Mouse (Mus musculus): ENCODE data around the gene Pla1a.
A peak's percentile ranks its signal among the peaks of the same experiment; 100 is the strongest.
"Not testable (repeated sequence)": the region's sequence is repeated elsewhere in the genome, so short reads cannot be mapped to it uniquely, and the experiment has no call there.

The Pla1a gene

GRCm38 (mm10) chr16:38458600-38459280 is 25.8 kb upstream of the Pla1a start:
- peak; percentile 71 for DNase-seq (ENCODE audit: low read depth, low spot score)

GRCm38 (mm10) chr16:38456812-38457567 is 24.0 kb upstream of the Pla1a start:
- no peak for DNase-seq (ENCODE audit: low read depth, low spot score)

GRCm38 (mm10) chr16:38455511-38456418 is 22.8 kb upstream of the Pla1a start, which contains the start of gene Cd80:
TSS of gene Cd80 (plus strand) at chr16:38455561.
- no peak for DNase-seq (ENCODE audit: low read depth, low spot score)

DNA sequence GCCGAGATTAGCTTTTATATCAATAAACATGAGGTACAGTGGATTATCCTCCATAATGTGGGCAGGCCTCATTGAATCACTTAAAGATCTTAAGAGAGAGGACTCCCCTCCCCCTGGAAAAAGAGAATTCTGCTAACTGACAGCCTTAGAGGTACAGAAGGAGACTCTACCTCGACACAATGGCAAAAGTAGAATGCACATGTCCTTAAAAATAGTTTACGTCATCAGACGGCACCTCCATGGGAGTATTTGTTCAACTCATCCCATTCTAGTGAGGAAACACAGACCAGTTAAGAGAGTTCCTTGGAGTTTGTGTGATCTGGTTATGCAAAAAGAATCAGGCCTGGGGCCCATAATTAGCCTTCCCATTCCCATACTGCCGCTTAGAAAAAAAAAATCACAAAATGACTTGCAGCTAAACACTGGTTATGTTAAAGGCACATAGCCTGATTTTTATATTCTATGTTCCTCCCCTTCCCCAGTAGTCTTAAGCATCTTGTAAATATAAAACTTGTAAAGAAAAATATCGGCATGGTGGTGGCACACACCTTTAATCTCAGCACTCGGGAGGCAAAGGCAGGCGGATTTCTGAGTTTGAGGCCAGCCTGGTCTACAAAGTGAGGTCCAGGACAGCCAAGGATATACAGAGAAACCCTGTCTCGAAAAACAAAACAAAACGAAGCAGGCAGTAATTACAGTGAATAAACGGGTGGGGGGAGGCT is 21.7 kb upstream of the Pla1a start:
- no peak for DNase-seq (ENCODE audit: low read depth, low spot score)

- DNase-seq (ENCODE audit: low read depth, low spot score), result no peak
Observed at GRCm38 (mm10) chr16:38453952-38454351, 21.0 kb upstream of the Pla1a start.

- no peak for DNase-seq (ENCODE audit: low read depth, low spot score)
Observed at GRCm38 (mm10) chr16:38453203-38453553, 20.2 kb upstream of the Pla1a start.

DNA sequence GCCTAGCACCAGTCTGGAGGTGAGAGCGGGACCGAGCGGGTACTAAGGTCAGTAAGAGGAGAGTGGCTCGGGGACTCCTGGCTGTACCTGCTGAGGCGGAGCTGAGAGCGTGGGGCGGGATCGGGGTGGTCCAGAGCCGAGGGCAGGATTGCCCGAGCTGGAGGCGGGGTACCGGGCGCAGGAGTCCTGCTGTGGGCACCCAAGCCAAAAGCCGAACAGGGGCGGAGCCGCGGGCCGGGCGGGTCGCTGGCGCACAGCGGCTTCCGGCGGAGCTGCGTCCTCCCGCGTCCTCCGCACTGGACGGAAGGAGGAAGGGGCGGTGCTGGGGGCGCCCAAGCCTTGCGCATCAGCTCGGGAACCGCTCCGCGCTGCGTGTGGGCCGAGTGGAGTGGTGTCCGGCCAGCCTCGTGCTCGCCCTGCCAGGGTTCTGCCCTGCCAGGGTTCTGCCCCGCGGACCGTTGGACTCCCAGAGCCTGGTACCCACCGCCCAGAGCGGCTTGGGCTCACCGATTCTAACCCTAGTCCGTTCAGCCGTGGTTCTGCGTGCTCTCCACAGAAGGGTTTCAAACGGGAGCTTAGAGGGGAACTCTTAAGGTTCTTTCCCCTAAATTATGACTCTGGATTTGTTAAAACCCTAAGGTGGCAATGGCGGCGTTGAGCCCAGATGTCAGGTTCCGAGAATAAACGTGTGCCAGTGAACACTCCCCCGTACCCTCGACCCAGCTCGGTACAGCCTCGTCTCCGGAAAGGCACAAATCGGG is 19.7 kb upstream of the Pla1a start, which contains the start of gene Adprh:
Adprh (minus strand) TSS at position 262 of the 761 bp plus-strand sequence.
- peak; percentile 46 for DNase-seq (ENCODE audit: low read depth, low spot score)

- no peak for DNase-seq (ENCODE audit: low read depth, low spot score)
Observed at GRCm38 (mm10) chr16:38451421-38452205, 18.7 kb upstream of the Pla1a start.

DNA sequence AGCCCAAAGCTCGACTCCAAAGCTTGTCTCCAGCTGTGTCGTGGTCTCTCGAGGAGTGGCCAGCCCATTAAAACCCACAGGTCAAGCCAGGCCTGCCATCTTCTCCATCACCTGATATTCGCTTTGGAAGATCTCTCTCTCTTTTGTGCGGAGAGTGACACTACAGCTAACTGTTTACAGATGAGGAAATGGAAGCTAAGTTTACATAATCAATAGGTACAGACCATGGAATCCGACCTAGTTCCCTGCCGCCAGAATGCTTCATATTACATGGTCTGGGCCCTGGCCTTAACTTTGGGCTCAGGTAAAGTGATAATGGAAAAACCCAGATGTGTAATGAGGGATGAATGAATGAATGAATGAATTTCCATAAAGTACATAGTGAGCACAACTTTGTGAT is 17.8 kb upstream of the Pla1a start:
- DNase-seq (ENCODE audit: low read depth, low spot score), result no peak

DNA sequence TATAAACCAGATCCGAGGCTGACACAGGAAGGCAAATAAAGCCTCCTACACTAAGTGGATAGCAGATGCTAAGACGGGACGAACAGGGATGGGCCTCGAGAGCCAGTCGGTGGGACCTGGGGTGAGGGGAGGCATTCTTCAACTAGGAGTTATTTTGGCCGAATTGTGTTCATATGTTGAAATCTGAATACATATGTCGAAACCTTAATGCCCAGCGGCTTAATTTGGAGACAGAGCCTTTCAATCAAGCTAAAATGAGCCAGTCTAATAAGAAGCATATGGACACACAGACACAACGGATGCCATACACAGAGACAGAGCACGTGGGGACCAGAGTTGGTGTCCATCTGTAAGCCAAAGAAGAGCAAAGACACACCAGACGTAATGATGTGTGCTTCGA is 15.5 kb upstream of the Pla1a start:
- DNase-seq (ENCODE audit: low read depth, low spot score), result no peak

DNA sequence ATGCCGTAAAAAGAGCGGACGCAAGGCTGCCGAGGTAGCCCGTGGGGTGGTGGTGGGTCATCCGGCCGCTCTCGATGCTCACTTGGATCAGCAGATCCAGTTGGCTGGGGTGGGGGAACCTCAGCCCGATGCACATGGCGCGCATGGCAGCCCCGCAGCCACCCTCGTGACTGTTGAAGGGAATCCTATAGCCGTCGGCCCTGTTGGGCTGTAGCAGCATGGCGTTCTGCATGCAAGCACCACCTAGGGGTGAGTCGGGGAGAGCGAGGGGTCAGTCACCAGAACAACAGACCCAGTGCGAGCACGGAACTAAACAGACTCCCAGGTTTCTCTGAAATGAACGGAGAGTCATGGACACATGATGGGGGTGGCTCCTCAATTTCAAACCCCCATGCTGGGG is 14.4 kb upstream of the Pla1a start:
- peak; percentile 65 for DNase-seq (ENCODE audit: low read depth, low spot score)

- DNase-seq (ENCODE audit: low read depth, low spot score), result not testable (repeated sequence)
Observed at GRCm38 (mm10) chr16:38446141-38446540, 13.2 kb upstream of the Pla1a start.

- DNase-seq (ENCODE audit: low read depth, low spot score), result no peak
Observed at GRCm38 (mm10) chr16:38445576-38445975, 12.6 kb upstream of the Pla1a start.

DNA sequence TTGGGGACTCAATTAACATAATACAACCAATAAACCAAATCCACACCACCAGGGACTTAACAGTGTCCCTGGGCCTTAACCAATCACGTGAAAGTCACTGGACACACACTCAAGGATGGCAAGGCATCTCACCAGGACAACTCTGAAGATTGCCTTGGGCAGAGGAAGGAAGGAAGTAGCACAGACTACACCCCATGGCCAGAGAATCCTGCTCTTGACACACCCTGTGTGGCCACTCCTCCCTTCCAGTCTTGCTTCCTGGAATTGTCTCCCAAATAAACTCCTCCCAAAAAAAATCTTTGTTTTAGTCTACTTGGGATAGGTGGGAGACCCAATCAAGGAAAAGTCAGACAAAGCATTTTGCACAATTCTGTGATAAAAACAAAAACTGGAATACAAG is 12.1 kb upstream of the Pla1a start:
- peak; percentile 90 for DNase-seq (ENCODE audit: low read depth, low spot score)

DNA sequence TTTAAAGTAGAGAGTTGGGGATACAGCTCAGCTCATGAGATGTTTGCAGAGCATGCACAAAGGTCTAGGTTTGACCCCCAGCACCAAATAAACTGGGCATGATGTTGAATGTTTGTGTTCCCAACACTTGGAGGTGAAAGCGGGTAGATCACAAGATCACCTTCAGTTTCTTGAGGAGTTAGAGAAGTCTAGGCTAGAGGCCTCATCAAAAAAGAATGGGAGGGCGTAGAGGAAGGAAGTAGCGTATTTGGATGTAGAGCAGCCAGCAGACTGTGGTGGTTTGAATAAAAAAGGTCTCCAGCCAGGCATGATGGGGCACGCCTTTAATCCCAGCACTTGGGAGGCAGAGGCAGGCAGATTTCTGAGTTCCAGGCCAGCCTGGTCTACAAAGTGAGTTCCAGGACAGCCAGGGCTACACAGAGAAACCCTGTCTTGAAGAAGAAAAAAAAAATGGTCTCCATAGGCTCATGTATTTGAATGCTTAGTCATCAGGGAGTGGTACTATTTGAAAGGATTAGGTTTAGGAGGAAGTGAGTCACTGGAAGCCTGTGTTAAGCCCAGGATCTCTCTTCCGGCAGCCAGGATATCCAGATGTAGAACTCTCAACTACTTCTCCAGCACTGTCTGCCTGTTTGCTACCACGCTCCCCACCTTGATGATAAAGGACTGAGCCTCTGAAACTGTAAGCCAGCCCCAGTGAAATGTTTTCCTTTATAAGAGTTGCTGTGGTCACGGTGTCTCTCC is 10.9 kb upstream of the Pla1a start:
- DNase-seq (ENCODE audit: low read depth, low spot score), result peak; percentile 88

- DNase-seq (ENCODE audit: low read depth, low spot score), result no peak
Observed at GRCm38 (mm10) chr16:38442216-38442615, 9.3 kb upstream of the Pla1a start.

- peak; percentile 49 for DNase-seq (ENCODE audit: low read depth, low spot score)
Observed at GRCm38 (mm10) chr16:38441611-38442010, 8.7 kb upstream of the Pla1a start.

- no peak for DNase-seq (ENCODE audit: low read depth, low spot score)
Observed at GRCm38 (mm10) chr16:38440403-38440802, 7.5 kb upstream of the Pla1a start.

DNA sequence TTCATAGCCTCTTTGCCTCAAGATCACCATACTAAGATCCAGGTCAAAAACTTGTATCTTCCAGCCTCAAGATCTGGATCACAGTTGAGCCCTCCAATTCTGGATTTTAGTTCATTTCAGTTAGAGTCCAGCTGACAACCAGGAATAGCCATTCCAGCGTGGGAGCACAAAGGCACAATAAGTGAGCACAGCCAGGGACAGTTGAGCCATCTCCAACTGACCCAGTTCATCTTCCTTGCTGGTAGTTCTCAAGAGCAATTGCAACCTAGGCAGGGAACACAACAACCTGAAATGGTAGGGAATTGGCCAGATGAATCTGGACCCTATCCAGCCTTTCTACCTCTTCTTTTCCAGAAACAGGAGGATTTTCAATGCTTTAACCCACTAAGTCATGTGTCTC is 6.2 kb upstream of the Pla1a start:
- no peak for DNase-seq (ENCODE audit: low read depth, low spot score)
